In genomic region chr13:75832697-75833096, GRCm38 (mm10) we compare ENCODE assay signal across 16 mouse cellular contexts.
"Had no signal": no experiment of that assay in that cellular context is flagged by ENCODE, and none has a peak within 500 bp of the region (broad histone marks: within the 10 kb centered on the region; RNA-seq: fewer than 3 reads in every experiment).

No protein-coding gene starts in this region.

- H3K27me3 ChIP-seq: intestine, embryonic 15.5 days; limb, embryonic 13.5 days; liver, embryonic 15.5 days; midbrain, embryonic 12.5 days; neural tube, embryonic 15.5 days had no signal

- H3K27ac ChIP-seq: intestine, embryonic 15.5 days; kidney, postnatal 0 days; limb, embryonic 13.5 days; liver, embryonic 15.5 days; midbrain, embryonic 12.5 days; neural tube, embryonic 15.5 days had no signal

- H3K4me3 ChIP-seq: intestine, embryonic 15.5 days; limb, embryonic 13.5 days; liver, embryonic 15.5 days; midbrain, embryonic 12.5 days; myocyte; neural tube, embryonic 15.5 days had no signal

- H3K9me3 ChIP-seq: intestine, embryonic 15.5 days; limb, embryonic 13.5 days; liver, embryonic 15.5 days; midbrain, embryonic 12.5 days; neural tube, embryonic 15.5 days had no signal

- ATAC-seq: intestine, embryonic 15.5 days had no signal

- H3K4me2 ChIP-seq: intestine, embryonic 15.5 days; limb, embryonic 13.5 days; liver, embryonic 11.5 days; liver, embryonic 15.5 days; lung, embryonic 14.5 days; midbrain, embryonic 12.5 days; neural tube, embryonic 15.5 days had no signal

- H3K9ac ChIP-seq: intestine, embryonic 15.5 days; limb, embryonic 13.5 days; liver, embryonic 15.5 days; lung, embryonic 14.5 days; midbrain, embryonic 12.5 days; neural tube, embryonic 15.5 days had no signal

- H3K4me1 ChIP-seq: limb, embryonic 13.5 days; midbrain, embryonic 12.5 days; neural tube, embryonic 15.5 days had no signal

- H3K36me3 ChIP-seq: intestine, embryonic 15.5 days; limb, embryonic 13.5 days; liver, embryonic 15.5 days; midbrain, embryonic 12.5 days; neural tube, embryonic 15.5 days had no signal

- DNase-seq: kidney, adult 9 months; kidney, postnatal 36 days; left cerebral cortex, postnatal 4 days; lung, embryonic 14.5 days; lung, postnatal 10 days; lung, postnatal 4 days; right cerebral cortex, postnatal 4 days; thymus, postnatal 36 days had no signal
